Mouse (Mus musculus): ENCODE data around the gene Xylt2. TPM values are rescaled to one million over a fixed set of nuclear protein-coding genes. Genes with fewer than 3 reads are reported as not detected.
"Not testable (repeated sequence)": the region's sequence is repeated elsewhere in the genome, so short reads cannot be mapped to it uniquely, and the experiment has no call there.

Gene Xylt2
- polyA plus RNA-seq, 1 experiment from 2014 or later: 16.0 TPM

DNA sequence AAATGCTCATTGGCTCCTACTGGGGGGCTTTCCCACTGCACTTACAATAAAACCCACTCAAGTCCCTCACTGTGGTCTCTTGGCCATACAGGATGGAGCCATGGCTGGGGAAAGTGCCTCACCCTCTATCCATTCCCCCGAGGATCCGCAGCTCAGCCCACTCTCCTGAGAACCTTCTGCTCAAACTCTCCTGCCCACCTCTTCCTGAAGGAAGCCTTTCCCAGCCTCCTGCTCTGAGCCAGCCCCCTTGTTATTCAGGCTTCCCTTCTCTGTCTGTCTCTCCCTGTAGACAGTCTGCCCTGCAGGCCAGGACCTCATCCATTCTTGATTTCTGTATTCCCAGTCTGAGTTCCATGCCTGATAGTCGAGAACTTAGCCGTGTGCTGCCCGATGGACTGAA lies 2.3 kb downstream of the Xylt2 start:
- H3K27ac ChIP-seq (replicated peaks): no peak overlapping the region
- ATAC-seq (ENCODE audit: low read depth): no peak
- peak overlapping the region; percentile 82 for H3K4me2 ChIP-seq
- H3K9ac ChIP-seq: no peak overlapping the region
- H3K4me3 ChIP-seq: no peak overlapping the region
- WGBS: 81% methylated on average over 5 of the region's 5 CpGs
- H3K9me3 ChIP-seq: no peaks in the 10 kb centered on the region
- H3K36me3 ChIP-seq: peaks cover 6% of the 10 kb centered on the region
- H3K27me3 ChIP-seq: no peaks in the 10 kb centered on the region
- H3K4me1 ChIP-seq (replicated peaks): peaks cover 48% of the 10 kb centered on the region

DNA sequence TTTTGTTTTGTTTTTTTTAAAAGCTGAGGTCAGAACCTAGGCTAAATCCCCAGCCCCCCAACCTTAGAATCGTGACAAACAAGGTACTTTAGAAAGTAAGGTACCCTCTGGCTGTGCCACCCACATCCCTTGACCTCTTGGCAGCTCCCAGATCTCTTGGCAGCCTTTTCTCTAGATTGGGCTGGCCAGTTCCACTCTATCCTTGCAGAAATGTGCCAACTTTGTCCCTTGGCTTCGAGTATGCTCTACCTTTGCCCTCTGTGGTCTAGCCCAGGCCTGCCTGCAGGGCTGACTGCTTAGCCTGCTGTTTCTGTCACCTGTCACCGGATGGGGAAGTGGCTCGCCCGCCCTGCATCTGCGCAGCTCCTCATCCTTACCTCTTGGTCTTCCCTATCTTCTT lies 12.0 kb downstream of the Xylt2 start:
- Histone ChIP-seq H3K4me1 (replicated peaks) (no peaks in the 10 kb centered on the region), H3K4me3 (no peak overlapping the region), H3K36me3 (peaks cover 83% of the 10 kb centered on the region), H3K9ac (no peak overlapping the region), H3K4me2 (no peak overlapping the region), H3K9me3 (no peaks in the 10 kb centered on the region), H3K27ac (replicated peaks) (no peak overlapping the region), H3K27me3 (no peaks in the 10 kb centered on the region)
- ATAC-seq (ENCODE audit: low read depth): no peak
- 90% methylated on average over 6 of the region's 6 CpGs for WGBS

DNA sequence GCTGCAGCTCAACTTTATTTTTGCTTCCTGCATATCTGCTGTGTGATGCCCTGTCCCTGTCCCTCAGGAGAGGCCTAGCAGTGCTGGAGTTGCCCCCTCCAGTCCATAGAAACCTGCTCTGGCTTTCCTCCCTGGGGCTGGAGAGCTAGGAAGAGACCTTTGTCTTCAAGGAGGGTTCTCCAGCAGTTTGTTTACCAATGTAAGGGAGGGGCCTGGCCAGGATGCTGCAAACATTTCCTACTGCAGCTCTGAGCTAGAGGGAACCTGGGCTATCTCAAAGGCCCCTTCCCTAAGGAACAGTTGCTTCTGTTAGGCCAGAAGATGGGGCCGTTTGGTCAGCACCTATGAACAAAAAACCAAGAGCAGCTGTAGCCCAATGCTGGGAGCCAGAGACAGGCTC lies 16.0 kb downstream of the Xylt2 start:
- no peak overlapping the region for H3K9ac ChIP-seq
- H3K4me2 ChIP-seq: no peak overlapping the region
- no peak for ATAC-seq (ENCODE audit: low read depth)
- WGBS: 63% methylated on average over 1 of the region's 1 CpGs
- no peaks in the 10 kb centered on the region for H3K4me1 ChIP-seq (replicated peaks)
- no peaks in the 10 kb centered on the region for H3K27me3 ChIP-seq
- no peaks in the 10 kb centered on the region for H3K9me3 ChIP-seq
- no peak overlapping the region for H3K27ac ChIP-seq (replicated peaks)
- H3K36me3 ChIP-seq: peaks cover 81% of the 10 kb centered on the region
- H3K4me3 ChIP-seq: no peak overlapping the region

DNA sequence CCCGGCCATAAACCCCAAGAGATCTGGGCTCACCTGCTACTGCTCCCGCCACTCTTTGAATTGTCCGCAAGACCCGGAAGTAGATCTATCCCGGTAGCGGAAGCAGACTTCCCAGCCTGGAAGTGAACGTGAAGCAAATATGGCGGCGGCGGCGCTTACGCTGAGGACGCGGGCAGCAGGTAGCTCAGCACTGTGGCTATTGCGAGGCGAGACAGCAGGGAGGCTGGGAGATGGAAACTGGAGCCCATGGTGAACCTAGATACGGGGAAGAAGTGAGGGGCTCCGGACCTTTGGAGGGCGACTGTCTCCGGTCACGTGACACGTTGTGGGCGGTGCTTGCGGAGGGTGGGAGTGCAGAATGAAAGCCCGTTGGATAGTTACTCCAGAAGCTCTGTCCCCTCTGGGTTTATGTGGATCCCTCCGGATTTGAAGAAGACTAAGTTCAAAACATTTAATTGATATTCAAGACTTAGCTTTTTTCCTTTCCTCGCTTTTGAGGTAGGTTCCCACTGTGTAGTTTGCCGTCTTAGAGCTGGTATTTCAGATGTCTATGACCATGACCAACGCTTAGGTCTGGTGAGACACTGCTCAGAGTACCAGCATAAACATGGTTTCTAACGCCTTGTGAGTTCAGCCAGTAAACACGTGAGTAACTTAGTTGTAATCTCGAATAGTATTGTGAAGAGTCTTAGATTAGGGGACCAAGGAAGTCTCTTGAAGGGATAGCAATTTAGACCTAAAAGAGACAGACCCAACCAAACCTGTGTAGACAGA lies 23.5 kb downstream of the Xylt2 start, which contains the start of the genes Mrpl27 and Eme1:
Mrpl27 (plus strand) TSS at position 105 of the 774 bp plus-strand sequence.
Eme1 (minus strand) TSS at position 302 of the 774 bp plus-strand sequence.
- H3K27ac ChIP-seq (replicated peaks): peak within 1 kb of the TSS; percentile 94
- ATAC-seq (ENCODE audit: low read depth): peak; percentile 92
- H3K9me3 ChIP-seq: no peaks in the 10 kb centered on the region
- H3K36me3 ChIP-seq: peaks cover 33% of the 10 kb centered on the region
- peak within 1 kb of the TSS; percentile 84 for H3K4me2 ChIP-seq
- no peaks in the 10 kb centered on the region for H3K27me3 ChIP-seq
- H3K4me3 ChIP-seq: peak within 1 kb of the TSS; percentile 64
- under 1% methylated on average over 32 of the region's 32 CpGs for WGBS
- peak within 1 kb of the TSS; percentile 77 for H3K9ac ChIP-seq
- peaks cover 21% of the 10 kb centered on the region for H3K4me1 ChIP-seq (replicated peaks)

DNA sequence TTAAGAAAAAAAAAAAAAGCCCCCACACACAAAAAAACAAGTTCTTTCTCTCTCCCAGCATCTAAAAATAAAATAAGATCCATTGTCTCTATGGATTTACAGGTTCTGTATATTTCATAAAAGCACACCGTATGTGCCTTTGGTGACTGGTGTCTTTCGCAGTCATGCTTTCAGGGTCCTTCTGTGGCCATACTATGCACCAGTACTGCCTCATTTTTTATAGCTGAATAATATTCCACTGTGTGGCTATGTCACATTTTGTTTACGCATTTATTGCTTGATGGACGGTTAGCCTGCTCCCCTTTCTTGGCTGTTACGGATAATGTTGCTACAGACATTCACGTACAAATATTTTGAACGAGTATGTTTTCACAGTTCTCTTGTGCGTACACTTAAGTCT lies 24.3 kb downstream of the Xylt2 start:
- peaks cover 21% of the 10 kb centered on the region for H3K4me1 ChIP-seq (replicated peaks)
- peaks cover 27% of the 10 kb centered on the region for H3K36me3 ChIP-seq
- H3K9me3 ChIP-seq: no peaks in the 10 kb centered on the region
- H3K27ac ChIP-seq (replicated peaks): no peak overlapping the region
- no peaks in the 10 kb centered on the region for H3K27me3 ChIP-seq
- 50% methylated on average over 8 of the region's 8 CpGs for WGBS
- H3K4me2 ChIP-seq: peak overlapping the region; percentile 84
- H3K4me3 ChIP-seq: peak overlapping the region; percentile 64
- no peak for ATAC-seq (ENCODE audit: low read depth)
- H3K9ac ChIP-seq: no peak overlapping the region

DNA sequence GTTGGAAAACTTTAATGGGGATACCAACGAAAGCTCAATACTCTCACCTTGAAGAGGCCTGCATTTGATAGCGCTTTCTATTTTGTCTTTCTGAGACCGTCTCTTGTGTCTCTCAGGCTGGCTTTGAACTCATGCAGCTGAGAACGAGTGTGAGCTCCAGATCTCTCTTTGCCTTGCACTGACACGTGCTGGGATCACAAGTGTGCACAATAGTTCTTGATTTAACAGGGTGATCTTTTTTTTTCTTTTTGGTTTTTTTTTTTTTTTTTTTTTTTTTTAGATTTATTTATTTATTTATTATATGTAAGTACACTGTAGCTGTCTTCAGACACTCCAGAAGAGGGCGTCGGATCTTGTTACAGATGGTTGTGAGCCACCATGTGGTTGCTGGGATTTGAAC lies 26.1 kb downstream of the Xylt2 start:
- H3K9ac ChIP-seq; H3K4me2 ChIP-seq; H3K27me3 ChIP-seq; ATAC-seq (ENCODE audit: low read depth); H3K4me3 ChIP-seq; H3K9me3 ChIP-seq; H3K27ac ChIP-seq (replicated peaks): not testable (repeated sequence)
- peaks cover 21% of the 10 kb centered on the region for H3K4me1 ChIP-seq (replicated peaks)
- WGBS: 92% methylated on average over 7 of the region's 7 CpGs
- peaks cover 29% of the 10 kb centered on the region for H3K36me3 ChIP-seq

DNA sequence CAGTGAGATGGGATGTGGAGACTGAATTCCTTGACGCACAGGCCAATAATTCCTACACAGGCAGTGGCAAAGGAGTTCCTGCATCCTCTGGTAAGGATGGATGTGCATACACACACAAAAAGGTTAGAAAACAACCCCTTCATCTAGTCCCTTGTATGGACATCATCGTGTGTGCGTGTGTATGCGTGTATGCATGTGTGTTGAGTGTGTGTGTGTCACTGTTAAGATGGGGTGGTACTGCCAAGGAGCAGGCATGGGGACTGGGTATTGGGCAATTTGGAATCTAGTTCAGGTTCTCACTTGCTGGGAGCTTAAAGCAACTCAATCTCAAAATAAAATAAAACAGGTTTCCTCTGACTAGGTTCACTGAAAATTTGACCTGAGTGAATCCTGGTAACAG lies 30.9 kb downstream of the Xylt2 start:
- H3K27ac ChIP-seq (replicated peaks): no peak overlapping the region
- no peaks in the 10 kb centered on the region for H3K27me3 ChIP-seq
- ATAC-seq (ENCODE audit: low read depth): no peak
- H3K9me3 ChIP-seq: no peaks in the 10 kb centered on the region
- 97% methylated on average over 4 of the region's 4 CpGs for WGBS
- no peak overlapping the region for H3K4me3 ChIP-seq
- no peak overlapping the region for H3K4me2 ChIP-seq
- peaks cover 72% of the 10 kb centered on the region for H3K36me3 ChIP-seq
- H3K4me1 ChIP-seq (replicated peaks): no peaks in the 10 kb centered on the region
- no peak overlapping the region for H3K9ac ChIP-seq

DNA sequence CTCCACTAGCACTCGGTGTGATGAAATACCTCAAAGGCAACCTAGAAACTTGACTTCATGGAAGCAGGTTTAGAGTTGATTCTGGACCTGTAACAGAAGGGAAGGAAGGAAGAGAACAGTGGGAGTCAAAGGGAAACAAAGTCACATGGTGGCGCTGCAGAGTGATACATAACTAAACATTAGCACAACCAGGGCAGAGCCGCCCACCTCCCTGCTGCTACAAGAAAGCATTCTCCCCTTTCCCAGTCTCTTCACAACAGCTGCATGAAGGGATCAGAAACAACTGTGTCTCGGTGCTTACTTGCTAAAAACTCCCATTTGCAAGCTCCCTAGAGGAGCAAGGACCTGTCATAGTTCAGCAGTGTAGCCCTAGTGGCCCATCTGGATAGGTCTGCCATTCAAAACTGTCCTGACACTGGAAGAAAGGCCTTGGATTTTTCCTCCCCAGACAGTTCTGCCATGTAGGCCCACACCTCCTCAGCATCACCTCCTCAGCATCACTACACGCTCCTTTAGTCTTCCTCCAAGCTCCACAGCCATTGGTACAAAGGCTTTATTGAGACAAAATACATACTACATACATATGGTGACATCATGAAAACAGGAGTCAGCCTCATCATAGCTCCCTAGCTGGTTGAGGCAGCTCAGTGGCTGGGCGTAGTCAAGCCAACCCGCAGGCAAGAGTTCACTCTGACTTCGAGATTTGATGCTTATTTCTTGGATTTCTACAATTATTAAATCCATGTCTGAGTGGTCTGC lies 32.7 kb downstream of the Xylt2 start:
- Histone ChIP-seq H3K4me3 (no peak overlapping the region), H3K4me2 (no peak overlapping the region), H3K27me3 (no peaks in the 10 kb centered on the region), H3K36me3 (peaks cover 81% of the 10 kb centered on the region), H3K27ac (replicated peaks) (no peak overlapping the region), H3K9ac (no peak overlapping the region), H3K4me1 (replicated peaks) (no peaks in the 10 kb centered on the region), H3K9me3 (no peaks in the 10 kb centered on the region)
- ATAC-seq (ENCODE audit: low read depth): no peak
- 88% methylated on average over 8 of the region's 8 CpGs for WGBS

DNA sequence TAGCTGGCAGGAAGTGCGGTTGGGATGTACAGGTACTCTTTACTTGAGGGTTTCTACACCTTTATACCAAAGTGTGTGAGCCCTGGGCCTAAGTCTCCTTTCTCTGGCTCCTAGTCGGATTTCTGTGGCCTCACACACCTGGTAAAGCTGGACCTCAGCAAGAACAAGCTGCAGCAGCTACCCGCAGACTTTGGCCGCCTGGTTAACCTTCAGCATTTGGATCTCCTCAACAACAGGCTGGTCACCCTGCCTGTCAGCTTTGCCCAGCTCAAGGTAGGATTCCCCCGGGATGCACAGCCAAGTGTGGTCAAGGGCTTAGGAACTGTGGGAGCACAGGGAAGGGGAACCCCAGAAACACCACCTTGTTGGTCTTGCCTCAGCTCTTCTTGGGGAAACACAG lies 42.9 kb downstream of the Xylt2 start:
- no peaks in the 10 kb centered on the region for H3K27me3 ChIP-seq
- no peak overlapping the region for H3K9ac ChIP-seq
- no peak for ATAC-seq (ENCODE audit: low read depth)

DNA sequence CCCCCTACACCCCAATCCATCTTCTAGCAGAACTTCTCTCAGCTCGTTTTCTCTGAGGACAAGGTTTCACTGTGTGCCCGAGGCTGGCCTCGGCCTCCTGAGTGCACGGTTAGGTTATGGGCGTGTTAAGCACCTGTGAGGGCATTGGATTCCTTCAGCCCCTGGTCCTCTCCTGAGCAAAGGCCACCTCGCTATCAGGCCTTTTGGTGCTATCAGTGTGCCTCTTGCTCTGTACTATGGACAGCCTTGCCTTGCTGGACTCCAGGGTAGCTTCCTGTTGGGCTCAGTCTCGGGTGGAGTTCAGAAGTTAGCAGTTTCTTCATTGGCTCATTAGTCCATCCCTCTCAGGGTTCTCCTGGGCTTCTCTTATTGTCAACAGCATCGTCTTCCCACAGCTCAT lies 44.3 kb downstream of the Xylt2 start:
- H3K36me3 ChIP-seq: peaks cover 64% of the 10 kb centered on the region
- H3K4me1 ChIP-seq (replicated peaks): peaks cover 15% of the 10 kb centered on the region
- no peak overlapping the region for H3K4me3 ChIP-seq
- no peaks in the 10 kb centered on the region for H3K9me3 ChIP-seq
- H3K9ac ChIP-seq: no peak overlapping the region
- H3K27ac ChIP-seq (replicated peaks): no peak overlapping the region
- H3K4me2 ChIP-seq: no peak overlapping the region
- WGBS: 87% methylated on average over 8 of the region's 8 CpGs
- no peaks in the 10 kb centered on the region for H3K27me3 ChIP-seq
- no peak for ATAC-seq (ENCODE audit: low read depth)

More for the DNA sequence above, 42.9 kb downstream of the Xylt2 start:
- Histone ChIP-seq H3K4me3 (no peak overlapping the region), H3K36me3 (peaks cover 78% of the 10 kb centered on the region), H3K4me1 (replicated peaks) (peaks cover 15% of the 10 kb centered on the region), H3K9me3 (no peaks in the 10 kb centered on the region), H3K27ac (replicated peaks) (no peak overlapping the region), H3K4me2 (no peak overlapping the region)
- 89% methylated on average over 5 of the region's 5 CpGs for WGBS

DNA sequence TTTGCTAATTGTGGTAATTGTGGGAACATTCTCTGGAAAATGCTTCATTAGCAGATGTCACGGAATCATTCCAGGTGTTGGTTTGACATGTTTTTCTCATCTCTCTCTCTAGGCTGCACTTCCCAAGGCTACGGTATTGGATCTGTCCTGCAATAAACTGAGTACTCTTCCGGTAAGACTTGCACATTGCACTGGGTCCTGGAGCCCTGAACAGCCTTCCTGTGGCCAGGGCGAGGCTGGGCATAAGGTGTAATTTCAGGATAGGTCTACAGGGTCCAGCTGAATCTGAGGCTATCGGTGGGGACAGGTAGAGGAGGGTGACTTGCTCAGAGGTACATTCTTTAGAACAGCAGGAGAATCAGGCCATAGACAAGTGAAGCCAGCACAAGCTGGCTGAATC lies 45.3 kb downstream of the Xylt2 start:
- H3K27me3 ChIP-seq: no peaks in the 10 kb centered on the region
- H3K27ac ChIP-seq (replicated peaks): no peak overlapping the region
- no peak for ATAC-seq (ENCODE audit: low read depth)
- WGBS: 92% methylated on average over 5 of the region's 5 CpGs
- no peak overlapping the region for H3K9ac ChIP-seq
- no peaks in the 10 kb centered on the region for H3K9me3 ChIP-seq
- peaks cover 15% of the 10 kb centered on the region for H3K4me1 ChIP-seq (replicated peaks)
- no peak overlapping the region for H3K4me3 ChIP-seq
- H3K36me3 ChIP-seq: peaks cover 54% of the 10 kb centered on the region
- no peak overlapping the region for H3K4me2 ChIP-seq

DNA sequence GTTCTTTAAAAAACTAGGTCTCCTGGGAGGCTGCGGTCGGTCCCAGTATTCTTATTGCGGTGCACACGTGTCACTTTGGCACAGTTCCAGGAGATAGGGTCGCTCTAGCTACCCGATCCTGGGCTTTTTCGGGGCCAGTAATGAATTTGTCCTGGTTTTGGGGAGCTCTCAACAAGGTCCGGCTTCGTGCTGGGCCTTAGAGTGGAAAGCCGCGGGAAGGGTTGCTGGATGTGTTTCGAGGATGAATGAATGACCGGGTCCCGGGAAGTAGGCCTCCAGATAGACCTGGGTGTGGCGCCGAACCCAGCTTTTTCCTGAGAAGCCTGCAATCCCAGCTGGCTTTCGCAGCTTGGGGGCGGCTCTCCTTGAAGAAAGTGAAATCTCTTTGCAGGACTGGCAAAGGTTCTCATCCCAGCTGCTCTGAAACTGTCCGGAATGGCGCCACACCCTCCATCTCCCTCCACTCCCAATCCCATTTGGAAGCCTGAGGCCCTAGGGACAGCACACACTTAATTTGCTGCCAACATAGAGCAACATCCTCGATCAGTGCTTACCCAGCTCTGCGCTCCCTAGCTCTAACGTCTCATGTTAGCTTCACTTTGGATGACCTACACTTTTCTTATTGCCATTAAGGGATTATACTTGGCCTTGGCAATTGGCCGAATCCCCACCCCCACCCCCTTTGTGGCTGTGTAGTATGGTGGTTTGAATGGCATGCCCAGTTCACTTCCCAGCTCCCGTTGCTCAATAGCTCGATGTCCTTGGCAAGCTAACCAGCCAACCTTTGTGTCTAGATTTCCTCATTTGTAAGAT lies 46.9 kb downstream of the Xylt2 start:
- 13% methylated on average over 26 of the region's 26 CpGs for WGBS
- peak; percentile 54; the same call in 1 of the 2 replicates for ATAC-seq (ENCODE audit: low read depth)

More for the DNA sequence above, 46.9 kb downstream of the Xylt2 start:
- Histone ChIP-seq H3K27ac (replicated peaks) (peak overlapping the region; percentile 55), H3K27me3 (no peaks in the 10 kb centered on the region), H3K4me1 (replicated peaks) (peaks cover 15% of the 10 kb centered on the region), H3K36me3 (peaks cover 38% of the 10 kb centered on the region), H3K4me3 (peak overlapping the region; percentile 88), H3K9me3 (no peaks in the 10 kb centered on the region), H3K4me2 (peak overlapping the region; percentile 98), H3K9ac (peak overlapping the region; percentile 93)

Measured in neural tube, embryonic 13.5 days (tissue).